Mouse (Mus musculus) bone marrow, adult 2 months (tissue): ENCODE data around the gene Krt83.

Experiments used
- CTCF ChIP-seq: fragments of 200-500 bp; IDR thresholded peaks from 2 replicates; pipeline ENCODE4 v1.5.1; 2011; ENCODE audit warnings: low read length, control low read depth; ENCODE audit not compliant: control insufficient read depth, insufficient read depth
- POLR2A ChIP-seq: fragments of 200-500 bp; IDR thresholded peaks from 2 replicates; pipeline ENCODE4 v1.6.1; 2011; ENCODE audit warnings: low read depth, mild to moderate bottlenecking, control low read depth, low read length, borderline replicate concordance; ENCODE audit not compliant: control insufficient read depth

DNA sequence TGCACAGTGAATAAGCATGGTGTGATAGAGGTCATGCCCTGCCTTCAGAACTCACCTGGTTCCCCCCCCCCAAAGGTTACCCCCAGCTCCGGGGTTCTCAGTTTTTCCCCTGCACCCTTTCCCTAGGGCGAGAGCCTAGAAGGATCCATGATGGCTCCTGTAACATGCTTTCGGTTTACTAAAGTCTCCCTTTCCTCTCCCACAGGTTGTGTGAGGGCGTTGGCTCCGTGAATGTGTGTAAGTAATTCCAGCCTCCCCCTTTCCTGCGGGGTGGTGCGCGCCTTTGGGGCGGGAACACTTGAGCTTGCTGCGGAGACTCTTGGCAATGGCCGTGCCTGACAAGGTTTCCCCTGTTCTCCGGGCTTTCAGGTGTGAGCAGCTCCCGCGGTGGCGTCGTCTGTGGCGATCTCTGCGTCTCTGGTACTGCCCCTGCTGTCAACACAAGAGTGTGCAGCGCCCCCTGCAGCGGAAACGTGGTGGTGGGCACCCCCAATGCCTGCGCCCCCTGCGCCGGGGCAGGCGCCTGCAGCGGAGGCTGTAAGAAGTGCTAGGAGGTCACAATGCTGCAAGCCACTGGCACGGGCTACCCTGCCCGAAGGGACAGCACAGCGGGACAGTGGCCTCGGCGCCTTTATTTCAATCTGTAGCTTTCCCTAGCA, 12.2 kb downstream of the Krt83 start:
- peak; percentile 44 for TF ChIP-seq CTCF
- TF ChIP-seq POLR2A, result no peak
